Mouse (Mus musculus) 416B (cell line): ENCODE measurements at regions not wholly inside any gene's neighbourhood (a gene's known extent, or its start where the extent isn't known, plus 50 kb on each side); places are given as distances from the start of the nearest gene placed in this dataset.

Experiments used
- DNase-seq: peaks from one replicate; pipeline ENCODE4 v3.0.0; 2011; ENCODE audit warnings: low read depth

GRCm38 (mm10) chr17:80827361-80827760 is 99.1 kb upstream of the Map4k3 start:
- no peak for DNase-seq

DNA sequence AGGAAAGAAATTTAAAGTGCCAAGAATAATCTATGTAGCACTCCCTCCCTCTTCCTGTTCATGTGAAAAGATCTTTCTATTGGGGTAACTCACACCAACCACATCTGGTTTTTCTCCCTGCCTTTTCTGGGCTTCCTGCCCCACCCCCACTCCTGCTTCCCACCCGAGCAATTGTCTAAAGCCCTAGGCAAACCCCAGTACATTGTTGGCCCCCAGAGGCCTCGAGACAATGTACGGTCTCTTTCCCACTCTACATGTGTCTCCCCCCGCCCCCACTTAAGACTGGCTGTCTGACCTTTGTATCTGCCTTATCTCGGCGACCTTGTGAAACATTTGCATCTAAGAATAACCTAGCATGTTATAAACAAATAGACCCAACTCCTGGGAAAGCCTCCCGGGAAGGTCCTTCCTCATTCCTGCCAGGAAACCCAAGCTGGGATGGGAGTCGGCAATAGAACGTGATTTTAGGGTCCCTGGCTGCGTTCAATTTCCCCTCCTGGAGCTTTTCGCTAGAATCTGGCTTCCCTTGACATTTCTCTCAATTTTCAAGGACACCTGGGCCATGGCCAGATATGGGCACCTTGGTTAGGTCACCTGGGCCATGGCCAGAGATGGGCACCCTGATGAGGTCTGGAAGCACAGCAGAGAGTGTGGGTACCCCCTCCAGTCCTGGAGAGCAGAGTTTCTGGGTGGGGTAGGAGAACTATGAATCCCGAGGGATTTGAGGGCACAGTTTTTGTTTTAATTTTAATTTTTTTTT is 97.9 kb upstream of the Map4k3 start:
- no peak for DNase-seq

GRCm38 (mm10) chr17:80825518-80825901 is 97.2 kb upstream of the Map4k3 start:
- DNase-seq: no peak

DNA sequence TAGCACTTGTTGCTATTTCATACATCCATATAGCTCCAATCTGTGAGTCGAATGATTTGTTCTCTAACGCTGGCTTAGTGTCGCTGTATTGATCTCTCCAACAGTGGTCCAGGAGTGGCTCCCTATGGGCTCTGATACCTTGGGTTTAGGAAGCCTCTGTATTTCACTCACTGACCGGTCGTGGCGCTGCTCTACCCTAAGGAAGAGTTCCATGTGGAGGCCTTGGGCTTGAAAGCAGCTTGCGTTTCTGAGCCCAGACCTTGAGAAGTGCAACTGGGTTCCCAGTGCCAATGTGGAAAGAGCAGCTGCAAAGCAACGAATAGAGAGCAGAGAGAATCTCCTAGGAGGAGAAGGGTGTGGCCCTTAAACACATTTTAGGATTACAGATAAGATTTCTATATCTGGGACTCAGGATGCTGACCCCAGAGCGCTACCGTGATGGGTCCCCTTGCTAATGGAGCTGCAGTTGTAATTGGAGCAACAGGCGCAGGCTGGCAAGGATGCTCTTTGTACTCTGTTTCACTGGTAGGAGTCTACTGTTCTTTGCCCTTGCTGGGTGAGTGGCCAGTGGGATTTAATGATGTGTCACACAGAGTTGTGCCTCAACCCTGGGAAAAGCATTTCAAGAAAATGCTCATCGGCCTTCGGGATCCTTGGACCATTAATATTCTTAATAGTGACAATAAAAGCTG is 96.7 kb upstream of the Map4k3 start:
- no peak for DNase-seq

- DNase-seq: no peak
Observed at GRCm38 (mm10) chr17:80824261-80824660, 96.0 kb upstream of the Map4k3 start.

DNA sequence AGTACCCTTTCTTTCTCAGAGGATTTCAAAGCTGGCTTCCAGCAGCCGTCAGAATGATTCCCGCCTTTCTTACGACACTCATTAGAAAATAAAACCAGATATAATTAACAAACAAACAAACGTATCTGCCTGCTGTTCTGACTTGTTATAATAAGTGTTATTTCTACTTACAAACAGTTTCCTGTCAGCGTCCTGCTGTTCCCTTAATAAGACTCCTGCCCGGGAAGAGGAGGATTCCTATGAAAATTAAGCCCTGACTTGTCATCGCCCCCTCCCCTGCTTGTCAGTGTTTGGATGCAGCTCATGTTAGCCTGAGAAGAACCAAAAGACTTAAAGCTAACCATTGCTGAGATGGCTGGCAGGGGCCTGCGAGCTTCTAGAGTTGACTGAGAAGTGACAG is 92.6 kb upstream of the Map4k3 start:
- DNase-seq: no peak

DNA sequence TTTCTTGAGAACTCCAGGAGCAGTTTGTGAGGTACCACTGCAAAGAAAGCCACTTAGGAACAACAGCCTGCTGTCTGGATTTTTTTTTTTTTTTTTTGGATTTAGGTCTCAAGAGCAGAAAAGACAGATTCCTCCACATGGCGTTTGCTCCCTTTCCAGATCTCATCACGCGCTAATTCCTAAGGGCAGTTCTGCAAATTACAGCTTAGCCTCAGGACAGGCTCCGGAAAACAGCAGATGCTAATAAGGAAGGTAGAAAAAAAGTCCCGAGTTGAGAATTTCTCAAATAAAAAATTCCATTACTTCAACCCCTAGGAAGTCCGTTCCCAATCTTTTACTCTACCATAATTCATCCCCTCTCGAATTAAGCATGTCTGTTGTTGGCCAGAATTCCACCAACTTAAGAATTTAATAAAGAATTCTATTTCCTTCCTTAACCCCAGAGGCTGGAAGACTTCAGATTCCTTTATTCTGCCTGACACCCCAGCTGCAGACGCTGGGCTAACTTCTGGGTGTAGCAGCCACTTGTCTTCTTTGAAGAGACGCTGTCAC is 90.3 kb upstream of the Map4k3 start:
- DNase-seq: no peak

DNA sequence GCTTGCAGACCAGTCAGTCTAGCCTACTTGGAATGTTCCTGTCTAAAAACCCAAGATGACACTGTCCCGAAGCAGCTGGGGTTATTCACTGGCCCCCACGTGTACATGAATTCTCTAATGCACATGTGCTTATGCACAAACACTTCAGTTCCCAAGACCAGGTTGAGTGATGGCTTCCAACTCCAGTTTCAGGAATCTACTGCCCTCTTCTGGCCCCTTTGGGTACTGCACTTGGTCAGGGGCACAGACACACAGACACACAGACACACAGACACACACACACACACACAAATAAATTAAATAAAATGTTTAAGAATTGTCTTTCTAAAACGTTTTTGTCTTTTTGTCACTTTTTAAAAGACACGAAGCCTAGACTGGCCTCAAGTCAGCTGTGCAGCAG is 87.5 kb upstream of the Map4k3 start:
- DNase-seq: peak; percentile 42

DNA sequence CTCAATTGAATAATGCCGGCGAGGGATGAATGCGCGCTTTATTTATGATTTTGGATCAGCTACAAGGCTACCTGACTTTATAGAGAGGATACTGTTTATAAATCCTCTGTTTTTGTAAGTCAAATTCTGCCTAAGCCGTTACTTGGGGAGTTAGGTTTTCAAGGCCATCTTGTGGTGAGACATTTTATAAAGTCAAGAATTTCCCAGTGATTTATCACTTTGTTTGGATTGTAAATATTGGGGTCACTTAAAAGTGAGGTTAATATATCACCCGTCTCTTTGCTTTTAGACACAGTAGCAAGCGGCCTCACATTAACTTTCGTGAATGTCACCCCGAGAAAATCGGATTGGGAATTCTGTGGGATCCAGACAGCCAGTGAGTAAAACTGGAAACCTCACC is 84.9 kb upstream of the Map4k3 start:
- no peak for DNase-seq

DNA sequence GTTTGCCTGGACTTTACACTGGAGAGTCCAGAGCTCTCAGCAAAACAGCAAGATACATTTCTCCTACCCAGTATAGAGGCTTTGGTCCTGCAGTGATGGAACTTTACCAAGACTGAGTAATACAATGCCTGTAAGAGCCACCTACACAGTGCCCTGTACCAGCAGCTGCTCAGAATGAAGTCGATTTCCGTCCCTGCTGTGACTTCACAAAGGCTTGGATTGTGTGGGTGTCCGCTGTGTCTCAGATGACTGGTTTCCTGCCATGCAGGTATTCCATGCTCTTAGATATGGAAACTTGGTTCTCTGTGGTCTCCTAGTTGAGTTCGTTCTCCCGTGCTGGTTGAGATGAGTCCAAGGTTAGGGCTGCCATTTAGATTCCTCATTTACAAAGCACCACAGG is 81.0 kb upstream of the Map4k3 start:
- no peak for DNase-seq

- no peak for DNase-seq
Observed at GRCm38 (mm10) chr17:80808069-80808468, 79.8 kb upstream of the Map4k3 start.

GRCm38 (mm10) chr17:80803361-80803915 is 75.2 kb upstream of the Map4k3 start:
- no peak for DNase-seq

DNA sequence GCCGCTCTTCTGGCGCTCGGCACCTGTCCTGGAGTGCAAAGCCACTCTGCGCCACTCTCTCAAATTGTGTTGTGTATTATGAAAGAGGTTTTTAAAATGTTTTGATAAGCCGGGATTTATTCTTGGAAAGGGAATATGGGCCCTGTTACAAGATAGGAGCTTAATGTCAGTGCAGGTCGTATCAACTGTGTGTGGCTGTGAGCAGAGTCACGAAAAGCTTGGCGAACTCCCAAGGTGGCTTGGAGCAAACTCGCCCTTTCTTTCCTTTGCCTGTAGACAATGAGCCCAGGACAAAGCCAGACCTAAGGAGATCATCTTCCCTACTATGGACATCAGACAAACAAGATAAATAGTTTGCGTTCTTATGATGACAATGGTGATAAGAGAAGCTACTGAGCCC is 74.3 kb upstream of the Map4k3 start:
- DNase-seq: no peak

DNA sequence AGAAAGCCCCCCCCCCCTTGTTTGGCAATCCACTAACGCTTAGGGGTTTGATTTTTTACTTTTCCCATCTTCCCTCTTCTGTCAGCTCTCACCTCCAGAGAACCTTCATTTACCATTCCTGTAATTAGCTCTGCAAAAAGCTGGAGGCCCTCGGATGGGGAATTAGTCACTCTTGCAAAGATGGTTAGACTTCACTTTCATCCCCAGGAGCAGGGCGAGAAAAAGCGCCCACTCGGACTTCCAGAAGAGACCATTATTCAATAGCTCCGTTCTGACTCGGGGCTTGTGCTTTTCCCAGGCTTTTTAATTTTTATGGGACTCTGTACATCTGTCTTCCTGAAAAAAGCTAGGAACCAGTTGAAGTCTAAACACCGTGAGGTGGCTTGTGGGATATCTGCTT is 73.7 kb upstream of the Map4k3 start:
- no peak for DNase-seq

DNA sequence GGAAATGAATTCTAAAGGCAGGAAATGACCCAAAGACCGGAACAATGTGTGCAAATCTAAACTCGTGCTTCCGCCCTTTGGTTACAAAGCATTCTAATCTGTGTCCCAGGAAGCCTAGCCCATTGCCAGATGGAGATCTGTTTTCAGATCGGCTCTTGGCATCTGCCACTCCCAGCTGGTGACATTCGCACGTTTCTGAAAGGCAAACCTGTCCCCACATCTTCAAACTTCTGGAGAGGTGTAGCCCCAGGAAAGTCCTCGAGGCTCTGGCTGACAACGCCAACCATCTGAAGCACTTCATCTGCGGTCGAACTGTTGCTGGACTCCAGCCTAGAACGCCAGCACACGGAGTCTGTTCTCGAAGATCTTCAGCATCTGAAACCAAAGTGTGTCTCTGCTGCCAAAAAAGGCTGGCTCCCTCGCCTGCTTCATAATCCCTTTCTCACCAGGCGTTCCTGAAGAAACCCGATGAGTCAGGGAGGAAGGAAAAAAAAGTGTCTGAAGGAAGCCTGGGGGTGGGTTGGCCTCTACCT is 73.2 kb upstream of the Map4k3 start:
- no peak for DNase-seq

DNA sequence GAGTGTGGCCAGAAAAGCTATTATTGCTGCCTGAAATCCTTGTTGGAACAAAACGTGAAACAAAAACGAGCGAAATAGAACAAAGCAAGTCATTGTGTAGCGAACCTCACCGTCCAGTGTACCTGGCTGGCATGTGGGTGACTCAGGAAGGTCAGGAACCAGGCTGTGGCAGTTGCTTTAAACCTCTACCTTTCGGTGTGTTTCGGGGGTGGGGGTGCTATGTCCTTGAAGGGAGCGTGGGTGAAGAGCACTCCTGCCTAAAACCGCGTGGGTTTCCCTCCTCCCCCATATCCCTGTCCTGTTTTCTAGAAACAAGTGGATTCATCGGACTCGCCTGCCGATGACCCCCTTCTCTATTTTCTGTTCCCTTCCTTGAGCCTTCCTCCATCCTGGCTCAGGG is 72.6 kb upstream of the Map4k3 start:
- DNase-seq: no peak

DNA sequence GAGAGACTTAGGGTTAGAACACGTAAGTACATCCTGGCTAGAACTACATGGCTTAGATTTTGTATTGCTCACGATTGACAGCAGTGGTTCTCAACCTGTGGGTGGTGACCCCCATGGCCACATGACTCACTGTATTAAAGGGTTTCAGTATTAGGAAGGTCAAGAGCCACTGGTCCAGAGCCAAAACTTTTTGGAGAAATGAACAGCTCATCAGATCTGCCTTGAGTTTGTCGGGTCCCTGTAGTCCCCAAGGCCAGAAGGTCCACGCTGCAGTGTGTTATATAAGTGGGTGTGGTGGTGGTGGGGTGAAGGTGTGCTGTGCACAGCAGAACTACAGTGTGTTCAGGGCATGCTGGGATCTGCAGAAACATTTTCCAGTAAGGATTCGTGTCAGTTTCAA is 72.2 kb upstream of the Map4k3 start:
- no peak for DNase-seq

- no peak for DNase-seq
Observed at GRCm38 (mm10) chr17:80799061-80799460, 70.8 kb upstream of the Map4k3 start.

DNA sequence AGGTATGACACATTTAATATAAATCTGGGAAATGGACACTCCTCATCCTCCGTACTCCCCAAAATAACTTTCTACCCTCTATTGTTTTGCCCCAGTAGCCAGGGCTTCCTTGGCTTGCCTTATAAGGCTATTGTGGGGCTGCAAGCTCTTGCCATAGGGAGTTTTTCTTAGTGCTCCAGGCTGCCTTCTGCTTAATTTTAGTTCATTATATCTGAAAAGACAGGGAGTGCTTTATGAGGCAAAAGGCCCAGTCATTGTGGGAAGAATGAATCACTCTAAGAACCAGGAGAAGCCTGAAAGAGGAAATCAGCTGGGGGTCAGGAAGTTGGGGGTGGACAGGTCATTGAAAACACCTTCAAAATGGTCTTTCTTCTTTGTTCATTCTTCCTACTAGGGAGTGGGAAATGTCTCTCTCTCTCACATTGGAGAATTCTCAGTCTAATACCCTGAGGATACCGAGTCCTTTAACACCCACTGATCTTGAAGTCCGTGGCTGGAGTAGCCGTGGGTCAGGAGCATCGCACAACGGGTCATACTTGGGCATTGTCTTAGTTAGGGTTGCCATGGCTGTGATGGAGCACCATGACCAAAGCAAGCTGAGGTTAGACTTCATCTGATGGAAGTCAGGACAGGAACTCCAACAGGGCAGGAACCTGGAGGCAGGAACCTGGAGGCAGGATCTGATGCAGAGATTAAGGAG is 70.1 kb upstream of the Map4k3 start:
- peak; percentile 41 for DNase-seq

DNA sequence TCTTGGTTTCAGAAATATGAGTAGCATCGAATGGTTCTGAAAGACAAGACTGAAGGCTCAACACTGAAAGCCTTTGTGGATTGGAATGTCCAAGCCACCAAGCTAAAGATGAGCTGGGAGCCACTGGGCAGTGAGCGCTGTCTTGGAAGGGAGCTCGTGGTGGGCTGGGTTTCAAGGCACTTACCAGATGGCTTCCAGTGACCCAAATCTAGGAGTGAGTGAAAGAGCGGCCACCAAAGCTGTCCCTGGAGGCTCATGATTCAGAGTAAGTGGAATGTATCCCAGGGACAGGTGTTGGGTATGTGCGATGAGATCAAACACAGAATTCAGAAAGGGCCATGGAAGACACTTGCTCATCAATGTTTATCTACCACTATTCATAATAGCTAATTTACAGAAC is 68.5 kb upstream of the Map4k3 start:
- DNase-seq: no peak

DNA sequence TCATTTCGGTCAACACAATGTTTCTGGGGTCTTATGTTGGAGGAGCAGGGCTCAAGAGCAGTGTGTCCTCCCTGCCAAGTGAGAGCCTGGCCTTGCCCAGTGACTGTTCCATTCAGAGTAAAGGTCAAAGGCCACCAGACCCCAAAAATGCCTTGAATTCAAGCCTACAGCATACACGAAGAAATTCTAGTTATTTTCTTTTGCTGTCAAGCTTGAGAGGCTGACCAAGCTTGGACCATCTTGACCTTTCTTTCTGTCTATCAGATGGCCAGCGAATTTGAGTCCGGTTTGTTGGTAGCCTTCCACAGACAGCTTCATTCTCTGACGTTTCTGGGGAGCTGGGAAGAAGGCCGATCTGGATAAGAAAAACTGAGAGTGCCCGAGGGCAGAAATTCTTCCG is 68.1 kb upstream of the Map4k3 start:
- no peak for DNase-seq

DNA sequence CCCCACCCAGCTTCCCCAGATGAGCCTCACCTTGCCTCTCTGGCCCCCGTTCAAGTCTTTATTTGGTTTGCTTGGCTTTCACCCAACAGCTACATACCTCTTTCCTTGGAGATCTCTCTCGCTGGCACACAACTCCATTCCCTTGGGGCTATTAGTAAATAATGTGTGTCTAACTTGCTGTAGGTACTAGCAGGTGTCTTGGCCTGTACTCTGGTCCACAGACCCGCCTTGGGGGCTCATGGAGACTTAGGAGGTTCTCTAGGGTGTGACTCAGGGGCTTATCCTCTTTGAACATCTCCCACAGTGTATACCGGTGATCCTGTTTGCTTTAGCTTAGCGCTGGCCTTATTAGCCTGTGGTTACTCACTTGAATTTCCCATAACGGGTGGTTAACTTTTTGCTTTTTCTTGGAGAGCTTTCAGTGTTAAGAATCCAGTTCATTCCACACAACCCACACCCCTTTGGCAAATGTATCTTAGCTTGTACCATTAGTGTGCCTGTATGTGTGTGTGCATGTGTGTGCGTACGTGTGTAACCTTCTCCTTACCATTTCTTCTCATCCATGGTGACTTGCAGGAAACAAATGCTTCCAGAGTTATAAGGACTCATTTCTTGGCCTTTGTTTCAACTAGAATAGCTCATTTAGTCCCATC is 67.3 kb upstream of the Map4k3 start:
- DNase-seq: no peak
